Mouse (Mus musculus): ENCODE measurements around the gene Actl7b.

The Actl7b gene

GRCm38 (mm10) chr4:56716801-56717200 lies 24.4 kb downstream of the Actl7b start:
- in situ Hi-C loops (cut with MboI; ENCODE audit: low sequenced_read_pairs) = no loop called here

GRCm38 (mm10) chr4:56713155-56713554 lies 28.1 kb downstream of the Actl7b start:
- in situ Hi-C loops (cut with MboI; ENCODE audit: low sequenced_read_pairs) = no loop called here

- in situ Hi-C loops (cut with MboI; ENCODE audit: low sequenced_read_pairs) = no loop called here
These were observed 39.0 kb downstream of the Actl7b start for GRCm38 (mm10) chr4:56702234-56702633.

GRCm38 (mm10) chr4:56698671-56699070 lies 42.6 kb downstream of the Actl7b start:
- in situ Hi-C loops (cut with MboI; ENCODE audit: low sequenced_read_pairs) = no loop called here

GRCm38 (mm10) chr4:56696401-56696800 lies 44.8 kb downstream of the Actl7b start:
- in situ Hi-C loops (cut with MboI; ENCODE audit: low sequenced_read_pairs) = no loop called here
